Mouse (Mus musculus) kidney, postnatal 4 days (tissue): ENCODE measurements at regions not wholly inside any gene's neighbourhood (a gene's known extent, or its start where the extent isn't known, plus 50 kb on each side); places are given as distances from the start of the nearest gene placed in this dataset.
A peak's percentile ranks its signal among the peaks of the same experiment; 100 is the strongest.

Experiments used
- DNase-seq, 2 experiments: peaks; one replicate each; pipeline ENCODE4 v3.0.0; 2021; ENCODE audit warnings: mixed read lengths in 2 of 2

DNA sequence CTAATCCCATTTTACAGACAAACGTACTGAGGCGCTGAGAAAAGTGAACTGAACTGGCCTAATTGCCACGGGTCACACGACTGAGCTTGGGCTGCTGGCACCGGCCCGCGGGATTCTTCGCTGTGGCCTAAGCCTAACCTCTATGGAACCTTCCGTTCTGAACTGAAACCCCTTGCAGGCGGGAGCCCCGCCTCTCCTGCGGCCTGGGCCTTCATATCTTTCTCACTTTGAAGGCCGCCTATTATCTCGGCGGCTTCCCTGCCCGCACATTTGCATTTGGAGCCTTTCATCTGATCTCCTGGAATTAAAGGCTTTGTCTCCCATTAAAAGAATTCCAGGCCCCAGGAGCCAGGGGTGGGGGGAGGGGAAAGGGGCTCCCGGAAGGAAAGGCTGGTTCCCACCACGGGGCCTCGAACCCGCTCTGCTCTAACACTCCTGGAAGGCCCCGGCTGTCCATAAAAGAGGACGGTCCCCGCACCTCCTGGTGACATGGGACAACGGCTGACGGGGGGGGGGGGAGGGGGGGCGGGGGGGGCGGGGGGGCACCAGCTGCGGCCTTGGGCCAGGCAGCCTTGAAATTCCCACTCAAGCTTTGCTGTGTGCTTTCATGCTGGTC is 122.9 kb upstream of the Pja1 start:
- no peak for DNase-seq

DNA sequence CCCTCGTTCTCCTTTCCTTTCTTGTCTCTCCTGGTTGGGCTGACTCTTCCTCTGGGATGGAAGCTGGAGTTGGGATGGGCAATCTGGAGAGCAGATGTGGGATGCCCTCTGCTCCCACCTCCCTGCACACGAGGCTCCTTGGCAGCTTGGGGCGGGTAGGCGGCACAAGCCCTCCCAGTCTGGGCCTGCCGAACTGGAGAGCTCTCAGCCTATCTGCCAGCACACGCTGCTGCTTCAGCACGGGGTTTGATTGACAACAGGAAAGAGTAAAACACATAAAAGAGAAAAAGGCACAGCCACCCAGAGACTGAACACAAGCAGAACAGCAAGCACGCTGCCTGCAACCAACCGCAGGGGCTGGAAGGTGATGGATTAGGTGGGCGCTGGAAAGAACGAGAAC is 121.9 kb upstream of the Pja1 start:
- no peak for DNase-seq

GRCm38 (mm10) chrX:99587284-99587683 is 116.2 kb upstream of the Pja1 start:
- peak in 1 of 2 experiments; percentile 27 for DNase-seq

DNA sequence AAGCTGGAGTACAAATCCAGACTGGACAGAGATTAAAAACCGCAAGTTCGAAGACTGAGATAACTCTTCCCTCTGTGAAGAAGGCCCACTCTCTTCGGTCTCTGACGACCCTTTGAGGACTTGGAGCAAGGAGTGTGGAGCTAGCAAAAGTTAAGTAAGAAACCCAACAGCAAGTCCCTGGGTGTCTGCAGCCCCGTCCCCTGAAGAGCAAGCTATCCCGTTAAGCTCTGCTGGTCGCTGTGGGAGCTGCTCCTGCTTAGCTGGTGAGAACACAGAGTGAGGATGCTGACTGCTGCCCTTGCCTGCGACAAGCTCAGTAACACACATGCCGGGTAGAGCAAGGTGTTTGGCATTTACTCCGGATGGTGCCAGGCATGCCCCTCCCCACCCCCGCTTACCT is 115.2 kb upstream of the Pja1 start:
- DNase-seq, result peak in 1 of 2 experiments; percentile 24

DNA sequence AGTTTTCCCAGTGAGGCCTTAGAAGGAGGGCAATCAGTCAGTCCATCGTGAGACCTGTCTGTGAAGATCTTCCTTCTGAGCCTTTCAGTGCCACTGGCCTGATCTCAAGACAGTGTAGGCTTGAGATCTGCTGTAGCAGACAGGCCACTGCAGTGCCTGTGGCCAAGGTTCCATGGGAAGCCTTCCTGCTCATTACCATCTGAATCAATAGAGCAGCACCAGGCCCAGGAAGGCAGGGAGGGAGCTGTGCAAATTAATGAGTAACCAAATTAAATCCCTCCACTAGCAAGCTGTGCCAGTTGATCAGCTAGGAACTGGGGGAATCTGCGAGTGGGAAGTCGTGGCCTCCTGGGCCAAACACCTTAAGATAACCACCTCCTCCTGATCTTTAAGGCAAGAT is 114.6 kb upstream of the Pja1 start:
- DNase-seq, result peak in 1 of 2 experiments; percentile 42

DNA sequence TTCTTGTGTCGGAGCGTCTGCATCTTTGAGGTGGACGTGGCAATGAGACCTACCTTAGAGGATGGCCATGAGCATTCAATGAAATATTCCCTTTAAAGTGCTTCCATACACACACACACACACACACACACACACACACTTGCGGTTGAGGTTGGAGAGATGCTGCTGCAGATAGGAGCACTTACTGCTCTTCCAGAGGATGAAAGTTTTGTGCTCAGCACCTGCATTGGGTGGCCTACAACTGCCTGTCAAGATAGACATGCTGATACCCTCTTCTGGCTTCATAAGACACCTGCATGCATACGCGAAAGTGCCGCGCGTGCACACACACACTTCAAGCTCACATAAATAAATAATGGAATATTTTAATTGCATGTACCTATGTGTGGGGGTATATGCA is 111.5 kb upstream of the Pja1 start:
- no peak for DNase-seq

- DNase-seq, result no peak
Measured at GRCm38 (mm10) chrX:99581632-99582466, 110.8 kb upstream of the Pja1 start.

DNA sequence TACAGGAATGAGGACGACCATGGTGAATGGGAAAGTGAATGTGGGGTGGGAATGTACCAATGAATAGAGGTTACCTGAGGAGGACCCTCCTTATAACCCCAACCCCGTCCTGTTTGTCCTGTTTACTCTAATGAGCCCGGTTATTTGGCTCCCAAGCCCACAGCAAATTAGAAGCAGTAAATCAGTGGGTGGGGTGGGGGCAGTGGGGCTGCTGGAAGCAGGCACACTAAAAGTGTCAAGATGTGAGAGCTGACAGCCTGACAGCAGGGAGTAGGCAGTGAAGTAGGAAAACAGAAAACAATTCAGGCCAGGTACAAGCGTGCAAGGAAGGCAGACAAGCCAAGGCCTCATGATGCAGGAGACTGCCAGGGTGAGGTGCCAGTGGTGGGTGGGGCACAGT is 108.1 kb upstream of the Pja1 start:
- no peak for DNase-seq

GRCm38 (mm10) chrX:99578796-99579195 is 107.7 kb upstream of the Pja1 start:
- no peak for DNase-seq

DNA sequence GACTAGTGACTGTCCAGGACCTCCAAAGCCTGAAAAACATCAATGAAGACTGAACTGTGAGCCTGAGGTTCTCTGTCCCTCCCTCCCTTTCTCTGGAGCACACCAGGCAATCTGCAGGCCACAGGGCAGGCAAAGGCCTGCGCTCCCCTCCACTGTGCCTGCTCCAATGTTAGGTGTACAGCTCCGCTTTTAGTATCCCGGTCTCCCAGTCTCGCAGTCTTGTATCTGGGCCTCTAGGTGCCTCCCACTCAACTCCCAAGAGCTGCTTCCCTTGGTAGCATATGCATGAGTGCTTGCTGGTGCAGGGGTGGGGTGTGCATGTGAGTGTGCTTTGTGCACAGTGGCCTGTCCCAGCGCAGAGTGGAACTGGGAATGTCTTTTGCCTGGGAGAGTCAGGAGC is 104.0 kb upstream of the Pja1 start:
- peak in 1 of 2 experiments; percentile 51 for DNase-seq

- DNase-seq, result peak; percentile 83 to 88
Measured at GRCm38 (mm10) chrX:99574441-99575103, 103.5 kb upstream of the Pja1 start.

GRCm38 (mm10) chrX:99570161-99570560 is 99.1 kb upstream of the Pja1 start:
- DNase-seq, result no peak

DNA sequence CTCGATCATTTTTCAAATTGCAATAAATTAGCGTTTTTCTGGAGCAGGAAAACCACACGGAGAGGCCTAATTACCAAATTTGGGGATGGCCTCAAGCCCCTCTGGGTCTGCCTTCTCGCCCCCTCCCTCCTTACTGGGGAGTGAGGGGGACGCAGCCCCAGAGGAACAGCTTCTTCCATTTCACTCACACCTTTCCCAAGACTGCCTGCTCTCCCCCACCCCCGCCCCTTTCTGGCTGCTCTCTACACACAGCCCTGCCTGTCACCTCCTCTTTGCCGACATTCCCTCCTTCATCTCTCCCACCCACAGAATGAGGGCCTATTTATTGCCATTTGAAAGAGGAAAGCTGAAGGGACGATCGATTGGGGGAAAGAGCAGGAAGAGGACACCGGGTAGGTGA is 97.2 kb upstream of the Pja1 start:
- no peak for DNase-seq

DNA sequence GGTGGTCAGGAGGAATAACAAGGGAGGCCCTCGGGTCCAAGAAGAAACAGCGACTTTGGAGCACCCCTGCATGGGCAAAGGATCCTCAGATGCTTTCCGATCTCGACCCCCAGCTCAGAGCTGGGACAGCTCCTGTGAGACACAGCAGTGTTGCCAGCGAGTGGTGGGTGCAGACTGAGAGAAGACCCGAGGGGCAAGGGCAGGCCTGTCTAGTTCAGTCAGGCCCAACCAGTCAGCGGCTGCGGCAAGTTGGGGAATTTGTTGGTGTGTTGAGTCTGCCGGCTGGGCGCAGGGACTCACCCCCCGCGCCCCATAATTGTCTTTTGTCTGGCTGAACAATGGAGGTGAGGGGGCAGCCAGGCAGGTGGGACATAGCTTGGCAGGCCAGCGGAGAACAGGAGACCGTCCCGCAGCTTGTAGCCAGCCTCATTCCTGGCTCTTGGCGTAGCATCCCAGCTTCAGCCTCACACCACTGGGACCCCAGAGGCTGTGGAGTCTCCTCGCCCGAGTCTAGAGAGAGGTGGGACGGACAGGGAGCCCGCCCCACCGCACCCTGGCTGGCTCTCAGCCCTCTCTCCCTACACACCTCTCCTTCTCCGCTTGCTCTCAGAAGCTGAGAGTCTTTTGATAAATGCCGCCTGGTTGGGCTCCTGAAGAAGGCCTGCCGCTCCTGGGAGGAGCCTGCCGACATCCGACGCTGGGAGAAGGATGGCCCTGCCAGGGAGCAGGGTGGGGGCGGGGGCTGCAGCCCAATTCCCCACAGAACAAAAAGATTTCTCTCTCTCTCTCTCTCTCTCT is 96.5 kb upstream of the Pja1 start:
- DNase-seq, result peak; percentile 51 to 71

DNA sequence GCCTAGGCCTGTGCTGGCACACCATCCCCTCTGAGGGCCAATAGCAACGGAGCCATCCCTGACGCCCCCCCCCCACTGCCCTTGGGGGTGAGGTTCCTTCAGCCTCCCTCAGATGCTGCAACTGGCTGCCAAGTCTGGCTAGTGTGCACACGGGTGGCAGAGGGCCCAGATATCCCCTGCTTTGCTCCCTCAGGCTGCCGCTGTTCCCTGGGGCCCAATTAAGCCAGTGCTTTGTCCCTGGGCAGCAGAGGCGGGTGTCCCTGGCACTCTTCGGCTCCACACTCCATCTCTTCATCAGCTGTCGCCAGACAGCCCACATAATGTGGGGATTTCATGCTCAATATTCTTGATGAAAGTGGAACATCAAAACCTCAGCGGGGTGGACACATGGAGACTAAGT is 90.9 kb upstream of the Pja1 start:
- no peak for DNase-seq

GRCm38 (mm10) chrX:99560699-99561098 is 89.6 kb upstream of the Pja1 start:
- DNase-seq, result no peak

DNA sequence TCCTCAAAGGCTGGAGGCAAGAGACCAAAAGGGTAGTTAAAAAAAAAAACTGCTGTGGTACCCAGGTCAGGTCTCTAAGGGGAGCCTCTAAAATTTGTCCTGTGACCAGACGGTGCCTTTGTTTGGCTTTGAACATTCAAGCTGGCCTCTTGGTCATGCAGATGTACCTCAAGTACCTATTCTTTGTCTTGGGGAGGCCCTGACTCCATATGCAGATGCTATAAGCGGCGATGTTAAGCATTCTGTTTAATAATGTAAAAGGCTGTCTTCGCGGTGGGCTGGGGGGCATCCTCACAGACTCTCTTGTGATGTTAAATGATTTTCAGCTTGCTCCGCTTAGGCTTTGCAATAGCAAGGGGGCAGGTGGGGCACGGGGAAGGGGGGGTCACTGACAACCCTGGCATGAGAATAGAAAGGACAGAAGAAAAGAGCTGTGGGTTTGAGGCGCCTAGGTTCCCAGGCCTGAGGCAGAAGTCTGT is 85.8 kb upstream of the Pja1 start:
- no peak for DNase-seq

GRCm38 (mm10) chrX:99555976-99556781 is 85.1 kb upstream of the Pja1 start:
- no peak for DNase-seq

GRCm38 (mm10) chrX:99552778-99553177 is 81.7 kb upstream of the Pja1 start:
- no peak for DNase-seq

- peak in 1 of 2 experiments; percentile 14 for DNase-seq
Measured at GRCm38 (mm10) chrX:99550057-99550760, 79.1 kb upstream of the Pja1 start.

DNA sequence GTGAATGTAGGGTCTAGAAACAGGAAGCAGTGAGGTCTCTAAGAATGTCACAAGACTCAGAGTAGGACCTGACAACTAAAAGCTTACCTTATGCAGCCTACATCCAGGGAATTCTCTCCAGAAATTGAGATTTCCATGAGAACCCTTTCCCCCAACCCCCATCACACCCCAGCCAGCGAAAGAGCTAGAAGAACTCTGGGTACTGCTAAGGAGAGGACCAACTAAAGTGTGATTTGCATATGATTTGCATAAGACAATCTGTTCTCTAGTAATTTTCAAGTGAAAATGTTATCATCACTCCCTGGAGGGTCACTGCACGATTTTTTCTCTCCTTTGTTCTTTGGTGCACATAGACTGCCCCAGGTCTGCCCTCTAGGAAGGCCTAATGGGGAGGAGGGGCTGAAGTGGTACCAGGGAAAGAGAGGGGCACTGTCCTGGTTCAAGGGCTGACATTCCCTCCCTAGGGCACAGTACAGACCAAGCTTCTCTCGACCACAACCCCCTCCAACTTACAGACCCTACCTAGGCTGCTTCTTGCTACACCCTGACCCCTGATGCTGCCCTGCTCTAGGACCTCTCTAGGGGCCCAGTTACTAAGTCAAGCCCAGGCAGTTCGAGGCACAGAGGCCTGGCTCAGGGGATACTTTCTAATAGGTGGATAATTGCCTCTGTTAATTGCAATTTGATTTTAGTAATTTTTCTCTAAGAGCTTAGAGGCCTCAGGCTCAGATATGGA is 77.4 kb upstream of the Pja1 start:
- no peak for DNase-seq
